Mouse (Mus musculus) hindbrain, embryonic 14.5 days (tissue): ENCODE measurements at regions not wholly inside any gene's neighbourhood (a gene's known extent, or its start where the extent isn't known, plus 50 kb on each side); places are given as distances from the start of the nearest gene placed in this dataset.
A peak's percentile ranks its signal among the peaks of the same experiment; 100 is the strongest.

Experiments
- ATAC-seq: fragments of 200-750 bp; cut with Nextera tagmentation; 2 replicates; pipeline ENCODE4 v1.8.0; 2017; ENCODE audit warnings: moderate number of reproducible peaks, mild to moderate bottlenecking, moderate TSS enrichment, moderate library complexity; ENCODE audit not compliant: low FRiP score
- DNase-seq: peaks from one replicate; pipeline ENCODE4 v3.0.0-alpha.2; 2015; ENCODE audit warnings: low spot score
- H3K27ac ChIP-seq: fragments of 300-500 bp; sonication (generic); 2 replicates; pipeline ENCODE4 v1.5.1; 2014; ENCODE audit warnings: mild to moderate bottlenecking, moderate library complexity
- H3K27me3 ChIP-seq: fragments of 300-500 bp; sonication (generic); 2 replicates; pipeline ENCODE4 v1.6.1; 2014; ENCODE audit warnings: mild to moderate bottlenecking, low read length, mixed read lengths; ENCODE audit not compliant: control insufficient read depth, insufficient read depth
- H3K36me3 ChIP-seq: fragments of 300-500 bp; sonication (generic); replicated peaks from 2 replicates; pipeline ENCODE4 v1.6.1; 2014; ENCODE audit not compliant: control insufficient read depth, insufficient read depth
- H3K4me1 ChIP-seq: fragments of 300-500 bp; sonication (generic); replicated peaks from 2 replicates; pipeline ENCODE4 v1.6.1; 2014; ENCODE audit warnings: antibody characterized with exemption, low read length, mixed read lengths; ENCODE audit not compliant: control insufficient read depth, insufficient read depth
- H3K4me2 ChIP-seq: fragments of 300-500 bp; sonication (generic); replicated peaks from 2 replicates; pipeline ENCODE4 v1.6.1; 2014; ENCODE audit warnings: mild to moderate bottlenecking, moderate library complexity
- H3K4me3 ChIP-seq: fragments of 300-500 bp; sonication (generic); replicated peaks from 2 replicates; pipeline ENCODE4 v1.5.1; 2014; ENCODE audit warnings: mild to moderate bottlenecking, low read length
- H3K9ac ChIP-seq: fragments of 300-500 bp; sonication (generic); 2 replicates; pipeline ENCODE4 v1.6.1; 2014
- H3K9me3 ChIP-seq: fragments of 300-500 bp; sonication (generic); 2 replicates; pipeline ENCODE4 v1.6.1; 2016; ENCODE audit warnings: low read length; ENCODE audit not compliant: control insufficient read depth
- WGBS: fragments of 180-500 bp; shearing (Covaris S2); extraction: QIAGEN DNeasy Blood & Tissue Kit; methylation state at CpG from one replicate; pipeline ENCODE4 v1.1.7; 2014; 5-methylcytosine and 5-hydroxymethylcytosine counted together

DNA sequence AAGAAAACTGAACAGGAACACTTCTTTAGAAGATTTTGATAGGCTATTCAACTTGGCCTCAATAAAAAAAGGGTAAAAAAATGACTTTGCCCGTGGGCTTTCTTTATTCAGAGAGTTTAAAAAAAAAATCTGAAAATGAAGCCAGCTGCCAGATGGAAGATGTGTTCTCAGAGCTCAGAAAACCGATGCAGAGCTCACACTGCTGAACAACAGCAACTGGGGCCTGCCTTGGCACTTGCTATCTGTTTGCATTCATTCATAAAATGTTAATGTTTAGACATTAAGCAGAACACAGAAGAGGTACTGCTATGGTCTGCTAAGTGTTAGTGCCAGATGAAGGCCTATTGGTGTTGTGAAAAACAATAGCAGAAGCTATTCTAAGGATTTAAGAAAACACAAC lies 173.8 kb upstream of the Smc2 start:
- no peak overlapping the region for H3K4me3 ChIP-seq
- H3K9me3 ChIP-seq = no peaks in the 10 kb centered on the region
- H3K27me3 ChIP-seq = no peaks in the 10 kb centered on the region
- H3K9ac ChIP-seq = no peak overlapping the region
- H3K36me3 ChIP-seq = no peaks in the 10 kb centered on the region
- no peak overlapping the region for H3K27ac ChIP-seq
- H3K4me1 ChIP-seq = no peaks in the 10 kb centered on the region
- ATAC-seq (no peak), DNase-seq (no peak)
- WGBS = 40% methylated on average over 2 of the region's 2 CpGs
- H3K4me2 ChIP-seq = no peak overlapping the region

DNA sequence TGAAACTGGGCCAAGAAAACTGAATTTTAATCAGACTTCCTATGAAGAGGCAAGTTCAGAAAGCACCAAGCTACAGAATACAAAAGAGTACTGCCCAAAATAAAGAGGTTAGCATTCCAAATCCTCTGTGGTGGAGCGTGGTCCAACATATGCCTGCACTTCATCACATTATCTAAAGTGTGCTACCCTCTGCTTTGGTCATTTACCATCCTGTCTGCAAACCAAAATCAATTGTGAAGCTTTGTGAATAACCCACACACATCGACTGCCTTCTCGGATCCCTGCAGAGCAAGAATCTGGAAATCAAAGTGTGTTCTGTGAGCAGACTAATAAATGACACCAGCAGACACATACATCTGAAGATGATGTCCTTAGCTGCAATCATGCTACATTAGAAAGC lies 156.6 kb upstream of the Smc2 start:
- no peaks in the 10 kb centered on the region for H3K36me3 ChIP-seq
- 20% methylated on average over 3 of the region's 3 CpGs for WGBS
- peak; percentile 60; the same call in 1 of the 2 replicates for ATAC-seq
- no peak for DNase-seq
- H3K9ac ChIP-seq = no peak overlapping the region
- 0 out of 2 replicates have a peak, but pooled peaks cover 4% of the 10 kb centered on the region for H3K4me1 ChIP-seq
- H3K27ac ChIP-seq = no peak overlapping the region
- H3K9me3 ChIP-seq = no peaks in the 10 kb centered on the region
- no peak overlapping the region for H3K4me3 ChIP-seq
- no peaks in the 10 kb centered on the region for H3K27me3 ChIP-seq
- no peak overlapping the region for H3K4me2 ChIP-seq

DNA sequence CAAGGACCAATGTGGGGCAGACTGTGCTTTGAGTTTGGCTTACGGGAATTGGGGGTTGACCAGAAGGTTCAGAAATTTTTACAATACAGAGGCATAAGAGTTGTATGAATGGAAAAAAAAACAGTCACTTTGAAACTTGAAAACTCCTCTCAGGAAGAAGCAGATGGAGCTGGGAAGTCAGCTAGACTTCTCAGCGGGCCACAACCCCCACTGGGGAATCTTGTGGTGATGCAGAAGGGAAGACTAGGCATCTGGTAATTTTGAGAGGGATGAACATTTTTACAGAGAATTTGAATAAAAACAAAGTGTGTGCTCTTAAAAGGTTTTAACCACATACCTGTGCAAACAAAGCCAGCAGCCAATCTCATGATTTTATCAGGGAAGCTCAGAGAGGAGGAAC lies 154.1 kb upstream of the Smc2 start:
- Histone ChIP-seq H3K27me3 (no peaks in the 10 kb centered on the region), H3K9me3 (no peaks in the 10 kb centered on the region), H3K4me2 (no peak overlapping the region), H3K4me1 (0 out of 2 replicates have a peak, but pooled peaks cover 4% of the 10 kb centered on the region), H3K36me3 (no peaks in the 10 kb centered on the region), H3K9ac (no peak overlapping the region), H3K4me3 (no peak overlapping the region), H3K27ac (no peak overlapping the region)
- DNase-seq (no peak), ATAC-seq (no peak)
- 83% methylated on average over 2 of the region's 2 CpGs for WGBS

DNA sequence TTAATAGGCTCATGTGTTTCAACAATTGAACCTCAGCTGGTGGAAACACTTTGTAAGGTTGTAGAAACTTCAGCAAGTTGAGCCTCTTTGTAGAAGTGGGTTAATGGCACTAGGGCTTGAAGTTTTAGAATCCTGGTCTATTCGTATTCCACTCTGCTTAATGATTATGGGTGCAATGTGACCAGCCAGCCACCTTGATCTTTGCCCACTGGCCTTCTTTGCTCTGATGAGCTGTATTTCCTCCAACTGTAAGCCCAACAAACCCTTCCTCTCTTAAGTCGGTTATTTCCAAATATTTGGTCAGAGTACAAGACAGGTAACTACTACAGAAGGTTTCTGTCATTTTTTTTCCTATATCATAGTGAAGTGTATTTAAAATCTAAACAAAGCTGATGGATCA lies 145.4 kb upstream of the Smc2 start:
- 98% methylated on average over 2 of the region's 2 CpGs for WGBS
- H3K27ac ChIP-seq = no peak overlapping the region
- H3K9me3 ChIP-seq = no peaks in the 10 kb centered on the region
- H3K36me3 ChIP-seq = no peaks in the 10 kb centered on the region
- no peak overlapping the region for H3K4me3 ChIP-seq
- no peak for ATAC-seq
- H3K27me3 ChIP-seq = no peaks in the 10 kb centered on the region
- H3K4me2 ChIP-seq = no peak overlapping the region
- H3K4me1 ChIP-seq = no peaks in the 10 kb centered on the region
- no peak for DNase-seq
- H3K9ac ChIP-seq = no peak overlapping the region

DNA sequence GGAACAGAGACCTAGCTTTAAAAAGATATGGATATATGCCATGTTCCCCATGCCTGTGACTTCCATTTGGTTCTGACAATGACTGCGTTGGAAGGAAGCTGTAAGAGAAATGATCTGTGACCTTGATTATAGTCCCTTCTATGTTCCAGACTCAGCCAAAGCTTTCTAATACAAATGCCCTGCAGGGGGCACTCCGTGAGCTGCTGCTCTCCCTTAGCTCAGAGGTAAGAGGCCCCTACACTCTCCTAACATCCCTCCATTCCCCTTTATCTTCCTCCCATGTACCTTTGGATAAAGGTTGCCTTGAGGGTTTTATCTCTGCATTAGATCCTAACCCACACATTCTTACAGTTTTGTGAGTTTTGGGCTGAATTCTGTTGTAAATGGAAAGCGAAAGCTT lies 139.8 kb upstream of the Smc2 start:
- Histone ChIP-seq H3K9me3 (no peaks in the 10 kb centered on the region), H3K4me2 (no peak overlapping the region), H3K27ac (no peak overlapping the region), H3K27me3 (no peaks in the 10 kb centered on the region), H3K4me1 (no peaks in the 10 kb centered on the region), H3K9ac (no peak overlapping the region), H3K36me3 (no peaks in the 10 kb centered on the region), H3K4me3 (no peak overlapping the region)
- DNase-seq (no peak), ATAC-seq (no peak)
- 46% methylated on average over 3 of the region's 3 CpGs for WGBS

DNA sequence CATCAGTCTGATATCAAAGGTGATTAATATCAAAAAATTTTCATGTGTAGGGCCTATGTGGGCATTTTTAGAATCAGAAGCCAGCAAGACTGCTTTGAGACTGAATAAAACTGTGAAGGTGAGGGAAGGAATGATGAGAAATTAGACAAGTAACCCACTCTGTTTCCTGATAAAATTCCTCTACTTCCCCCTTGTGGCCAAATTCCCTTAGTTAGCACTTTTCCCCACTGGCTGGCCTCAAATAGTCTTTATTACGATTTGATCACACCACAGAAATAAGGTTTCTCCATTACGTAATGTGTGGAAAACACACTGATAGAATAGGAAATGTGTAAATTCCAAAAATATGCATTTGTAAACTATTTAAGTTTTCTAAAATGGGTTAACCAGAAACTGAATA lies 137.4 kb upstream of the Smc2 start:
- no peaks in the 10 kb centered on the region for H3K27me3 ChIP-seq
- no peak overlapping the region for H3K4me3 ChIP-seq
- ATAC-seq = no peak
- no peaks in the 10 kb centered on the region for H3K9me3 ChIP-seq
- peak; percentile 70 for DNase-seq
- H3K9ac ChIP-seq = no peak overlapping the region
- 76% methylated on average over 2 of the region's 2 CpGs for WGBS
- no peak overlapping the region for H3K27ac ChIP-seq
- H3K36me3 ChIP-seq = no peaks in the 10 kb centered on the region
- no peak overlapping the region for H3K4me2 ChIP-seq
- no peaks in the 10 kb centered on the region for H3K4me1 ChIP-seq

DNA sequence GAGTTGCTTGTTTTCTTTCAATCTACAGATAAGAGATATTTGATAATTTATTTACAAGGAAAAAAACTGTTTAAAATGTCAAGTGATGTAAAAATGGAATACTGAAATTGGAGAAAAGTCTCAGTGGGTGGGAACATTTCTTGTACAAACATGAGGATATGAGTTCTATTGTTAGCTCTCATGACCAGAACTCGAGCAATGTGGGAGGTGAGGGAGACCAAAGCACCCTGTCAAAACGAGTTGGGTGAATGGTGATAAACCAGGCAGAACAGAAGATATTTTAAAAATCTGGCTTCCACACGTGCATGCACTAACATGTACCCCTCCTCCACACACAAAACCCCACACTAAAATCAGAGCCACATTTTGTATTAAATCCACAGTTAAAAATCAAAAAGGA lies 114.7 kb upstream of the Smc2 start:
- DNase-seq = no peak
- Histone ChIP-seq H3K4me1 (no peaks in the 10 kb centered on the region), H3K9me3 (no peaks in the 10 kb centered on the region), H3K4me2 (no peak overlapping the region), H3K36me3 (no peaks in the 10 kb centered on the region), H3K9ac (no peak overlapping the region), H3K27ac (no peak overlapping the region), H3K4me3 (no peak overlapping the region), H3K27me3 (no peaks in the 10 kb centered on the region)
- 64% methylated on average over 3 of the region's 3 CpGs for WGBS
- ATAC-seq = no peak

DNA sequence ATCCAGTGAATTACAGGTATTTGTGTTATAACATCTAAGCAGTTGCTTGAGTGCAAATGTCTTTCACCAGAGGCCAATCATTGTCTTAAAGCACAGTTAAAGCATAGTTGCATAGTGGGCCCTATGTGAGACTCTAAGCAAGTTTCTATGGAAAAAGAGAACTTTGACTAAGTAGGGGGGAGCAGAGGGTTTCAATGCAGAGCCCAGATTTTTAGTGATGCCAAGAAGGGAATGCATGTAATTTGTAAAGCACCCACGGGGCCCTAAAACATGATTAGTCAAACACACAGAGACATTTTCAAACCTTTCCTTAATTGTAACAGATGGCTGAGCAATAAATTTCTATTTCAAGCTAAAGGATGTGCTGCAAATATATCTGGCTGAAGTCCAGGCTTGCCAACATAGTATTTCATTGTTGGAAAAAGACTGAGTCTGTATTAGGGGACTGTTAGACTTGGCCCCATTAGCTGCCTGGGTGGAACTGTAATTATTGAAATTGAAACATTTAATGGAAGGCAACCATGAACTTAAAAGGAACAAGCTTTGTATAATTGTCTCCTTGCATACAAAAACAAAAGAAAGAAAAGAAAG lies 107.6 kb upstream of the Smc2 start:
- Histone ChIP-seq H3K36me3 (no peaks in the 10 kb centered on the region), H3K9ac (no peak overlapping the region), H3K4me1 (no peaks in the 10 kb centered on the region), H3K9me3 (no peaks in the 10 kb centered on the region), H3K4me3 (no peak overlapping the region), H3K27ac (no peak overlapping the region), H3K4me2 (no peak overlapping the region), H3K27me3 (no peaks in the 10 kb centered on the region)
- ATAC-seq (no peak), DNase-seq (no peak)
- WGBS = 71% methylated on average over 1 of the region's 1 CpGs

DNA sequence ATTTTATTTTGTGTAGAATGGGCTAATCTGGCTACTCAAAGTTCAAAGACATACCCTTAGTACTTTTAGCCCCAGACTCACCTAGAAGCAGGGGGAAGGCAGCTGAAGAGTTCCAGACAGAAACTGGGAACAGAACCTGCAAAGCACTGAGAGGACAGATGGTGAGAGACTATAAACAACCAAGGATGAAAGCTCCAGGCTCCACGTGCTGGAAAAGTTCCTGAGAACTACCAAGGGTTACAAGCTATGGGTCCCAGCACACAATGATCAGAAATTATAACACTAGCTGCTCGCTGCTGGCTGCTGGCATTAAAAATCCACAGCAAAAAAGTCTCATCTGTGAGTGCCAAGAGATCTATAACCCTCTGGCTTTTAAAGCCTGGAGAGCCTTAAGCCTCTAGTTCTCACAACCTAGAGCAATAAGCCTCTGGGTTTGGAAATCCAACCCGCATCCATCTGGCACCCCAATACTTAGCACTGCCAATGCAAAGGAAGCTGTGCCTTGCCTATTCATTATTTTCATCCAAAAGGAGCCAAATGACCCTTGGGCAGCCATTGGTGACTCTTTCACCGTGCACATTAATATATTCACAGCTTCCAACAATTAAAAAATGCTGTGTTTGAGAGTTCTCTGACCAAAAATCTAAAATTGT lies 102.6 kb upstream of the Smc2 start:
- Histone ChIP-seq H3K9me3 (no peaks in the 10 kb centered on the region), H3K36me3 (no peaks in the 10 kb centered on the region), H3K4me2 (no peak overlapping the region), H3K27ac (no peak overlapping the region), H3K4me1 (no peaks in the 10 kb centered on the region), H3K4me3 (no peak overlapping the region), H3K9ac (no peak overlapping the region), H3K27me3 (no peaks in the 10 kb centered on the region)
- ATAC-seq = no peak
- WGBS = 77% methylated on average over 4 of the region's 4 CpGs
- DNase-seq = no peak

DNA sequence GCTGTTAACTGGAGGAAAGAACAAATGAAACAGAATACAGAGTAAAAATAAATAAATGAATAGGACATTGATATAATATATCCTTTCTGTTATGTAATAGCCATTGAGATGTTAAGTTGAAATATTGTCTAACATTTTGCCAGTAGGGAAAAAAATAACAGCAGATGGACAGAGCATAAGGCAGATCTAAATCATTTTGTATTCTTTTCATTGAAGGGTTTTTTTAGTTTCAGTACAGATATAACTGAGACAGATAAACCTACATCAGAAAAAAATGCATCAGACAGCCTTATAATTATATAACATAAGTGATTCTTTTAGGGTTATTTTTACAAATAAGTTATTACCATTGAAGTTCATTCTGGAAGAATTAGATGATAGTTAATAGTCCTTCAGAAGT lies 97.8 kb upstream of the Smc2 start:
- Histone ChIP-seq H3K4me3 (no peak overlapping the region), H3K36me3 (no peaks in the 10 kb centered on the region), H3K4me2 (no peak overlapping the region), H3K27me3 (no peaks in the 10 kb centered on the region), H3K9me3 (no peaks in the 10 kb centered on the region), H3K9ac (no peak overlapping the region), H3K27ac (no peak overlapping the region), H3K4me1 (no peaks in the 10 kb centered on the region)
- no peak for ATAC-seq
- DNase-seq = no peak
